Mouse (Mus musculus): ENCODE measurements around the gene Klf16.

Gene Klf16

GRCm38 (mm10) chr10:80577195-80578130 is at the start of gene Klf16:
TSS of gene Klf16 (minus strand) at chr10:80577321.
- peak; percentile 89 to 94 for DNase-seq

DNA sequence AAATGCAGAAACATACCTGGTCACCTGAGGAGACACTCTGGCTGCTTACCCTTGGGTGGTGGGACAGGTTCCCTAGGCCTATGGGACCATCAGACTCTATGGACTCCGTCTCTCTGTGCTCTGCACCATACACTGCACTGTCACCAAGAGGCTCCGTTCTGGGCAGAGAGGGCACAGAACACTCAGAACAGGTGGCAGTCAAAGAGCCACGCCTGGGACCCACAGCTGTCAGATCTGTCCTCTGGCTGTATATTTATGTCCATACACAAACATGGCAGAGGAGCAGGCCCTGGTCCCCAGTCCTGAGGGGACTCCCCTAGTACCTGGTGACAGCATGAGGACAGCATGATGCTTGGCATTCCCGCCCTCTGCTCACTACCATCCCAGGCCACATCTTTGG is 48.6 kb upstream of the Klf16 start:
- DNase-seq = no peak

DNA sequence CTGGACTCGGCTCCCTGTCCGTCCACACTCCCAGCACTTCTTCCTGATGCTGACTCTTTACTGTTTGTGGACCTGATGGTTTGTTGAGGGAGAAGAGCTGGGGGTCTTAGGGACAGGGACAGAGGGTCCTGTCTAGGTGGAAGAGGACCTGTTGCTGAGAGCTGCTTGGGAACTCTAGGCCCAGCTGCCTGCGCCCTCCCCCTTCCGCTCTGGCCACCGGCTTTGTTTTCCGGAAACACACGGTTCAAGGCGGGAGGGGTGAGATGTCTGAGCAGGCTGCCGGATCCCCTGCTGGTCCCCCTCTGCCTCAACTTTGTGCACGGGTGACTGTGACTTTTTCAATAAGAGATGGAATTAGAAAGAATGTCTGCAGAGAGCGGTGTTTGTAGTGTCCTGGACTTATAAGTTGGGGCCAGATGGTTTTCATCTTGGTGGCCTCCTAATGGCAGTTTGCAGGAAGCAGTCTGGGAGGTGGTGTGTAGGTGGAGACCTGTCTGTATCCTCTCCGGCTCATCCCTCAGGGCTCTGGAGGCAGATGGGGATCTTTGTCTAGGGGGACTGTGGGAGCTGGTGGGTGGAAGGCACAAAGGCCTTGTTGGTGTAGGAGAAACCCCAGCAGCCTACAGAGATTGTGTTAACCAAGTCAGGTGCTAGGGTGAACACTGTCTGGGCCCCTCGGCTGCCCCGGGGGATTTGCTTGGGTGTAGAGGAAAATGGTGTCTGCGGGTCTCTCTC is 46.5 kb upstream of the Klf16 start:
- peak; percentile 68 to 69 for DNase-seq

DNA sequence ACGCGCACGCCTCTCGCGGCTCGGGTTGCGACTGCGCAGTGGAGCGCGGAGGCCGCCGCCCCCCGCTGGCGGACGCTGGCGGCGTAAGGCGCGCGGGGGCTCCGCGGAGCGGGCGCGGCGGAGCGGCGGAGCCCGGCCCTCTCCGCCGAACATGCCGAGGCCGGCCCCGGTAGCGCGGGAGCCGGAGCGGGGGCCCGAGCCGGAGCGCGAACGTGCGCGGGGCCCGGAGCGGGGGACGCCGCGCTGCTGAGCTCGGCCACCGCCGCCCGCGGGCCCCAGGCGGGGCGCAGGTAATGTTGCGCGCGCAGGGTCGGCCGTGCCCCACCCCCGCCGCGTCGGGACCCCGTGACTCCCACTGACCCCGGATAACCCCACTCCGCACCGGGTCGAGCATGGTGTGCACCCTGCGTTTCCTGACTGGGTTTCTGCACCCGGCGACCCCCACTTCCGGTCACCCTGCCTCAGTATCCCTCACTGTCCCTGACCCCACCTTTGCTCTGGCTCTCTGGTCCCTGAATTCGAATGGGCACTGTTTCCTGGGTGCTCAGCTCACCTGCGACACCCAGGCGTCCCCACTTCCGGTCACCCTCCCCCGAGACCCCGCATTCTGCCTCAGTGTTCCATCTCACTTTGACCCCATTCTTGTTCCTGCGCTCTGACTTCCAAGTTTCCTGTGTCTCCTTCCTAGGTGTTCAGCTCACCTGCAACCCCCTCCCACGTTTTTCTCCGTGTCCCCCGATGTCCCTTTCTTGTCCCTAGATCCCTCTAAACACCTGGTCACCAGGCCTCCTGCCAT is 45.7 kb upstream of the Klf16 start, which contains the start of gene Csnk1g2:
Gene Csnk1g2 (plus strand): TSS at position 178 of the 796 bp plus-strand sequence.
- peak; percentile 78 to 79 for DNase-seq

GRCm38 (mm10) chr10:80621940-80622660 is 45.0 kb upstream of the Klf16 start:
- DNase-seq = peak; percentile 100

DNA sequence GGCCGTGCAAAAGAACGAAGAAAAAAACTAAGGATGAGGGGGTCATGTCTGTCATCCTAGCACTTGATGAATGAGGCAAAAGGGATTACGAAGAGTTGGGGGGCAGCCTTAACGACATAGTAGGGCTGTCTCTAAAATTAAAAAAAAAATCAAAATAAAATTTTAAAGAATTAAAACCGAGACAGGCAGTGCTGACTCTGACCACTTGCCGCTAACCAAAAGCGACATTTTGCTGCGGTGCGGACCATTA is 44.5 kb upstream of the Klf16 start:
- DNase-seq = no peak

DNA sequence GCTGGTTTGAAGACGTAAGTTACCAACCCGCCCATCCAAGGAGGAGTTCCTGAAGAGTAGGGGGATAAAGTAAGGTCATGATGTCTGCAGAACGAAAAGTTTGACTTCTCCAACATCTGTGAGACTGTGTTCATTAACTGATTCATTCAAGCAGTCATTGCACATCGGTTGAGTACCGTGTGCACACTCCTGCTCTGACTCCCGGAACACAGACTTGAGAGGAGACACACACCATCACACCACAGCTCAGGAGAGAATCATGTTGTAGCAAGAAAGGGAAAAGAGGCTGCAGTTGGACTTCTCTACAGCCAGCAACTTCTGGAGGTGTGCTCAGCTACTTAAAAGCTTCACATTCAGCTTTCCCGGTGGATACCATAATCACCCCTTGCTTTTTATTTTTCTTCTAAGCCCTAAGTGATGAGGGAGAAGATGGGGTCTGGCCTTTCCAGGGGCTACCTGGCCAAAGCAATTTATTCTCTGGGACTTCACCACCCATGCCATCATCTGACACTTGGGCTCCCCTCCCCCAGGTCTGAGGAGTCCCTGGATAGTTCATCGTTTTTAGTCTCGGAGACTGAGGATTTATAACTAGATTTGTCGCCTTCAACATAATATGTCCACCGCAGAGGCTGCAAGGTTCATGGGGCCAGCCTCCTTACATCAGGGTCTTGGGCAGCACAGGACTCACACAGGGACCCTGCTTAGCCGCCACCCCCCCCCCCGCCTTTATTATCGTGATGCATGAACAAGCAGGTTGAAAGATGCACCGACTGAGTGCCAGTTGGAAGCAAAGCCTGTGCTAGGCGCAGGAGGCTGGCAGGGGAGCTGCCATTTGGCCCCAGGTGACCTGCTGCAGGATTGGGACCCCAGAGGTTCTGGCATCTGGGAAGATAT is 43.9 kb upstream of the Klf16 start:
- DNase-seq = peak; percentile 53 to 61

DNA sequence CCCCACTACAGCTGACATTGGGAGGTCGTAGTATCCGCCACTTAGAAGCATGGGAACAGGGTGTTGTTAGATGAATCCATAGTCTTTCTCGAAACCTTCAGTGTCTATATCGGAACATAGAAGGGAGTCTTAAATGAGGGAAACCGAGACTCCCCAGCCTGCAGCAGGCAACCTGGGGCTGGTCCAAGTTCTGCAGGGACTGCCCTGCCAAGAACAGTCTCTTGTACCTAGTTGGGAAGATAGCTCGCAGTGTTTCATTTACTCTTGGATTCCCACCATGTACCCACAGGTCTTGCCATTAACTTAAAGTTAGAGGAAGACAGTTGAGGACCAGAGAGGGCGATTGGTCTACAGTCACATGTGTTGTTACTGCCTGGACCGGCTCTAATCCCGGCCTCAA is 43.2 kb upstream of the Klf16 start:
- no peak for DNase-seq

DNA sequence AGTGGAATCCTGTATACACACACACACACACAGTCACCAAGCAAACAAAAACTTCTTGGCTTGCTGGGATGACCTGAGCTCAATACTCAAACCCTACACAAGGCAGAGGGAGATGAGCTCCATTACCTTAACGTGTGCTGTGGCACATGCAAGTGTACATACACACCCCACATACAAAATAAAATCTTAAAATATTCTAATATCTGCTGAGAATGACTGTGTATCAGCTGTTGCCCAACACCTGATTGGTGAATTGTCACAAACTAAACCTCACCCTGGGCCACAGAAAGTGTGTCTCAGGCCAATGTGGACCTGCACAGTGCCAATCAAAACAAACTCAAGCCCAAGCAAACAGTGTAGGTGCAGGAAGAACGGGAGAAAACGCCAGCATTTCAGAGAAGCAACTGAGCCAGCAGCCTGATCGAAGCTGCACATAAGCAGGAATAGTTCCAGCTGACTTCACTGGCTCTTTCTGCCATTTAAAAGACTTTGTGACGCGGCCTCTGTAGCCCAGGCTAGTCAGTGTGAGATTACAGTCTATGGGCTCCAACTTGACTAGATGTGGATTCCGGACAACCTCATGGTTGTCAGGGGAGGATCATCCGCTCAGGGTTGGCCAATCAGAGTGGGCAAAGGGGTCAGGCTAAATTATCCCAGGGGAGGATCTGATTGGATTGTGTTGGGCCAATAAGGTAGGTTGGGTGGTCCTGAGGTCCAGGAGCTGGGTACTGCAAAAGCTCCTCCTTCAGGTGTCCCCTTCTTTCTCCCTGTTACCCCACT is 42.5 kb upstream of the Klf16 start:
- DNase-seq = no peak

DNA sequence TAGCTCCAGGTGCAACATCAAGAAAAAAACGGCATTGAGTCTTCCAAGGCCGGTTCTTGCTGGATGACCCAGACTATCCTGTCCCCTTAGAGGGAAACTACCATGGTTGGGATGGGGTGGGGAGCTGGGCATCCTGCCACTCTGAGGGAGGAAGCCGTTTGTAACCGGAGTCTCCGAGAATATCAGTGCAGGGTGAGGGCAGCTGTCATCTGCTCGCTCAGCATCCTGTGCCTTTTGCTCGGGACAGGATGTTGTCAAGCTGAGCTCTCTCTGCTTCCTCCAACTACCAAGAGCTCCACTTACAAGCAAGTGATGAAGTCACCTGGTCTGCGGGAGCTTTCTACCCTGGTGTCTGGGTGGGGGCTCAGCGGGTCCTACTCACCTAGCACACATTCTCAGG is 41.1 kb upstream of the Klf16 start:
- peak in 1 of 2 experiments; percentile 17 for DNase-seq

DNA sequence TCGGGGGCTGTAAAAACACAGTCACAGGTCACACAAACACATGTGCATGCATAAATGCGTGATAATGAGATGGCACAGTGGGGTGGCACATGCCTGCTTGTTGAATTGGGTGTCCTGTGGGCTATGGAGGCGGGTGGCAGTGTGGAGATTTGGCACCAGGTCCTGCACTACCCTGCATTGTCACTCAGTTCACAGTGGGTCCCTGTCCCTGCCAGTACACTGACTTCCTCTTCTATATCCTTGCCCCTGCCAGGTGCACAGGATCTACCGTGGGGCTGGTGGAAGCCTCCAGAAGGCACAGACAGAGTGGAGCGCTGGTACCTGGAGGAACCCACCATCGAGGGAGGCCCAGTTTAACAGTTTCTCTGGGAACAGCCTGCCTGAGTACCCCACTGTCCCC is 37.2 kb upstream of the Klf16 start:
- peak in 1 of 2 experiments; percentile 6 for DNase-seq

GRCm38 (mm10) chr10:80613821-80614220 is 36.7 kb upstream of the Klf16 start:
- DNase-seq = no peak

DNA sequence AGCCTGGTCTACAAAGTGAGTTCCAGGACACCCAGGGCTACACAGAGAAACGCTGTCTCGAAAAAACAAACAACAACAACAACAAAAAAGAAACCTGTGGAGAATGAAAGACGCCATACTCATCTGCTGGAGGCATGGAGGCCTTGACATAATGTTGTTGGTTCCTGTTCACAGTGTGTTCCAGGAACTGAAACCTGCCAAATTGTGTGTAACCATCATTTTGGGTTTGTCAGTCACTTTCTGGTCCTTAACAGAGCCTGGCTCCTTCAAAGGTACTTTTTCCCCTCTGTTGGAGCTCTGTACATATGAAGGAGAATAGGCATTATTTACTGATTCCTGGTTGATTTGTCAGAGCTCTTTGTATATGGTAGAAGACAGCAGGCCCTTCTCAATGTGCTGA is 34.8 kb upstream of the Klf16 start:
- DNase-seq = no peak

GRCm38 (mm10) chr10:80611024-80611423 is 33.9 kb upstream of the Klf16 start:
- DNase-seq = peak; percentile 66

- DNase-seq = peak; percentile 77 to 83
Measured at GRCm38 (mm10) chr10:80610116-80610785, 33.1 kb upstream of the Klf16 start.

DNA sequence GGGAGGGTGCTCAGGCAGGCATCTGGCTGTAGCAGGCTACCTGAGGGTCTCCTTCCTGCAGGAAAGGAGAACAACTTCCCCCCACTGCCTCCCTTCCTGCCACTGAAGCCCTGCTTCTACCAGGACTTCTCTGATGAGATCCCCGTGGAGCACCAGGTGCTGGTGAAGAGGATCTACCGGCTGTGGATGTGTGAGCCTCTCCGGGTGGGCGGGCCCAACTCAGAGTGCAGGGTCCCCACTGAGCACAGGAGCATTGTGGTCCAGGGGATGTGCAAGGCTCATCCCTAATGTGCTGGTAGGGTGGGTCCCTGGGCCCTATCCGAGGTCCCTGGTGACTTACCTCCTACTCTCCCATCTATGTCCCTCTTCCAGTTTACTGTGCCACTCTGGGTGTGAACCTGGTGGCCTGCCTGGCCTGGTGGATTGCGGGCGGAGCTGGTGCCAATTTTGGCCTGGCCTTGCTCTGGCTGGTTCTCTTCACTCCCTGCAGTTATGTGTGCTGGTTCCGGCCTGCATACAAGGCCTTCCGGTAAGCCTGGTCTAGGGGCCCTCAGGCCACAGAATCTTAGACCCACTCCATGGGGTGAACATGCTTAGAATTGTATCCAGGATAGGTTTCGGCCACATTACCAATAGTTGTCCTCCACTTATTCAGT is 32.3 kb upstream of the Klf16 start:
- DNase-seq = no peak

GRCm38 (mm10) chr10:80608435-80608834 is 31.3 kb upstream of the Klf16 start:
- no peak for DNase-seq

GRCm38 (mm10) chr10:80606737-80607350 is 29.7 kb upstream of the Klf16 start:
- DNase-seq = no peak

GRCm38 (mm10) chr10:80606306-80606705 is 29.2 kb upstream of the Klf16 start:
- peak in 1 of 2 experiments; percentile 46 for DNase-seq
